Mouse (Mus musculus) CH12.LX (cell line): Measurements from ENCODE around the gene Kif26b.

Experiments
- BHLHE40 ChIP-seq: IDR thresholded peaks from 2 replicates; pipeline ENCODE4 v1.6.1; 2011; ENCODE audit warnings: mild to moderate bottlenecking, low read depth, low read length, improper control_type of control experiment
- CHD1 ChIP-seq: IDR thresholded peaks from 2 replicates; pipeline ENCODE4 v1.6.1; 2012; ENCODE audit warnings: low read depth, low read length, improper control_type of control experiment, inconsistent platforms
- CTCF ChIP-seq, 2 experiments: IDR thresholded peaks in 1 of 2; conservative IDR thresholded peaks in 1 of 2; 2 replicates each; pipeline ENCODE4 v1.5.1; 2011 to 2012; ENCODE audit warnings: low read depth in 2 of 2, low read length in 2 of 2, improper control_type of control experiment in 1 of 2, inconsistent platforms in 1 of 2, mild to moderate bottlenecking in 1 of 2, moderate library complexity in 1 of 2
- KAT2A ChIP-seq: IDR thresholded peaks from 2 replicates; pipeline ENCODE4 v1.6.1; 2012; ENCODE audit warnings: low read length, improper control_type of control experiment, inconsistent platforms; ENCODE audit not compliant: insufficient replicate concordance
- MAFK ChIP-seq: IDR thresholded peaks from 2 replicates; pipeline ENCODE4 v1.6.1; 2011; ENCODE audit warnings: low read length, improper control_type of control experiment; ENCODE audit not compliant: insufficient replicate concordance
- MEF2A ChIP-seq: IDR thresholded peaks from 2 replicates; pipeline ENCODE4 v1.6.1; 2014; ENCODE audit warnings: low read depth, mild to moderate bottlenecking, inconsistent platforms, low read length, improper control_type of control experiment, borderline replicate concordance
- MXI1 ChIP-seq: IDR thresholded peaks from 2 replicates; pipeline ENCODE4 v1.6.1; 2011; ENCODE audit warnings: mild to moderate bottlenecking, low read depth, low read length, improper control_type of control experiment
- NRF1 ChIP-seq: IDR thresholded peaks from 2 replicates; pipeline ENCODE4 v1.6.1; 2014; ENCODE audit warnings: low read depth, mild to moderate bottlenecking, inconsistent platforms, low read length, improper control_type of control experiment, moderate library complexity
- SMC3 ChIP-seq: IDR thresholded peaks from 2 replicates; pipeline ENCODE4 v1.6.1; 2011; ENCODE audit warnings: low read depth, low read length, improper control_type of control experiment
- TCF12 ChIP-seq: IDR thresholded peaks from 2 replicates; pipeline ENCODE4 v1.6.1; 2014; ENCODE audit warnings: low read depth, mild to moderate bottlenecking, inconsistent platforms, low read length, improper control_type of control experiment
- USF1 ChIP-seq: IDR thresholded peaks from 2 replicates; pipeline ENCODE4 v1.6.1; 2014; ENCODE audit warnings: low read depth, mild to moderate bottlenecking, inconsistent platforms, low read length, improper control_type of control experiment
- ZNF384 ChIP-seq: IDR thresholded peaks from 2 replicates; pipeline ENCODE4 v1.6.1; 2012; ENCODE audit warnings: low read depth, low read length, improper control_type of control experiment, inconsistent platforms

DNA sequence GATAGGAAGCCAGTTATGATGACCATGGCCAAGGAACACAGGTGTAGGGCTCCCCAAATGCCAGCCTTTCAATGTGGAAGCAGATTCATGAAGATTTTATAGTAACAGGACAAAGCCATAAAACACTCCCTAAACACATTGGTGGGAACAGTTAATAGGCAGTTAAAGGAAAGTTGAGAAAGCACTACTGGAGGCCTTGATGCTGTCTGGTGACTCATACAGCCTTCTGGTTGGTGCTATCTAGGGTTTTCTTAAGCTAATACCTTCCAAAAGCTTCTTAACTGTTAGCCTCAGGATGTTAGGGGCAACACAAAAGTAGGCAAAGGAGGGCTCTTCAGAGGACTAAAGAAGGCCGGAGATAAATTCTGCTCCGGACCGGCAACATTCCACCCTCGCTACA lies 366.7 kb downstream of the Kif26b start:
- TF ChIP-seq ZNF384 (no peak), USF1 (no peak), KAT2A (no peak), NRF1 (no peak), MAFK (no peak), TCF12 (no peak), SMC3 (no peak), CHD1 (no peak), MEF2A (no peak), CTCF (conservative IDR thresholded peaks at IDR 0.05 in 1 of 2, IDR thresholded peaks at IDR 0.05 in 1 of 2; ENCODE audit: low read depth in 2 of 2, low read length in 2 of 2) (no peak), MXI1 (no peak), BHLHE40 (no peak)
